Mouse (Mus musculus): ENCODE results near the gene Tars2.

Gene Tars2

GRCm38 (mm10) chr3:95734092-95734702 is 25.8 kb downstream of the Tars2 start:
- DNase-seq, result no peak

DNA sequence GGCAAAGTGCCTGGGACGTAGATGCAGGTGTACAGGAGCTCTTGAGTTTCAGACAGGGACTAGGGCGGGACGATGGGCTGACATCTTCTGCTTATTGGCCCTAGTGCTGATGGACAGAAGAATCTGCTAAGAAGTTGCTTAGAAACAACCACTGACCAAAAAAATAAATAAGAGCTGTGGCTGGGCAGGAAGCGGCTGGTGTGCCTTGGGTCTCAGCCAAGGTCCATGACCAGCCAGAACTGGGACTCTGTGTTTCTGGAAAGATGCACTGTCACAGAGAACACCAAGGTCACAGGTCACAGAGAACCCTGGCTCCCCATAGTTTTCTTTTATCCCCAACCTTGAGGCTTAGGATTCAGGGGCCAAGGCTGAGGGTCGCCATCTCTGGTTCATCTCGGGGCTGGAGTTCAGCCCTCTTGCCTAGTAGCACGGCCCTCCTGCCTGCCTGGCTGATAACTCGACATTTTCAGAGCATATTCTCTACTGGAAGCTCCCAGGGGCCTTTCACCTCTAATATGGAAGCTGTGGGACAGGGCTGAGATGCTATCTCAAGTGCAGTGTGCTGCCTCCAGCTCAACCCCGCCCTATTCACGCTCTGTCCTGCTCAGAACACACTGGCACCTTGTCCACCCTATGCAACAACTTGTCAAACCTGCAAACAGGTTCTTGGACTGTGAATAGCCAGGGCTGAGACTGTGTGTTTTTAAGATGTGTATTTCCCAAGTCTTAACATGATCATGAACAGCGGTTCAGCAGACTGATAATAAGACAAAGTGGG is 27.1 kb downstream of the Tars2 start:
- DNase-seq, result no peak

GRCm38 (mm10) chr3:95732297-95732696 is 27.7 kb downstream of the Tars2 start:
- no peak for DNase-seq

DNA sequence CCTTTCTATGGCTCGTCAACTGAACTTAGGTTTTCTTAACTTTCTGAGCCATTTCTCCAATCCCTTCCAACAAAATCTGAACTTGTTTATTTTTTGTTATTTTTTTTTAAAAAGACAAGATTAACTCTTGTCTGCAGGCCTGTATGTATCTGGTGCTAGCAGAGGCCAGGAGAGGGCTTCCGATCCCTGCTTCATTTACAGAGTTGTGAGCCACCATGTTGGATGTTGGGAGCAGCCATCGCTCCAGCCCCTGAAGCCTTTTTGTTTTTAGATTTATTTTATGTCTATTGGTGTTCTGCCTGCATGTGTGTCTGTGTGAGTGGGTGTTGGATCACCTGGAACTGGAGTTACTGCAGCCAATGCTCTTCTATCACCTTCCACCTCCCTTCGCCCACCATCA is 28.2 kb downstream of the Tars2 start:
- DNase-seq, result no peak

- DNase-seq, result no peak
Observed at GRCm38 (mm10) chr3:95730431-95730830, 29.6 kb downstream of the Tars2 start.

- DNase-seq, result no peak
Observed at GRCm38 (mm10) chr3:95728906-95729305, 31.1 kb downstream of the Tars2 start.

DNA sequence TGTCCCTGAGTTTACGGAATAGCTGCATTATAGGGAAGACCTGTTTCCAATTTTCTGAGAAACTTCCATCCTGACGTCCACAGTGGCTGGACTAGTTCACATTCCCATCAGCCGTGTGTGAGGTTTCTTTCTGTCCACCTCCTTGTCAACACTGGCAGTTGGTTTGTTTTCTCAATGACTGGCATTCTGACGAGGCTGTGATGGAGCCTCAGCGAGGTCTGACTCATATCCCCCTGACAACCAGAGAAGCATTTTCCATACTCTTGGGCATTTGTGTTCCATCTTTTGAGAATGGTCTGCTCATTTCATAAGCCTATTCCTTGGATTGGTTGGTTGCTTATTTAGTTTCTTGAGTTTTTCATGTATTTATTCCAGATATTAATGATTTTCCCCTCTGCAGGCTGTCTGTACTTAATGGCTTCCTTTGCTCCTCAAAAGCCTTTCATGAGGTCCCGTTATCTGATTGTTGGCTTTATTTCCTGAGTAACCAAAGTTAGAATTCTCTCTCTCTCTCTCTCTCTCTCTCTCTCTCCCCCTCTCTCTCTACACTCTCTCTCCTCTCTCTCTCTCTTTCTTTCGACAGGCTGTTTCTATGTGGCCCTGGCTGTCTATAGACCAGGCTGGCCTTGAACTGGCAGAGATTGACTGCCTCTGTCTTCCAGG is 33.2 kb downstream of the Tars2 start:
- DNase-seq, result no peak

DNA sequence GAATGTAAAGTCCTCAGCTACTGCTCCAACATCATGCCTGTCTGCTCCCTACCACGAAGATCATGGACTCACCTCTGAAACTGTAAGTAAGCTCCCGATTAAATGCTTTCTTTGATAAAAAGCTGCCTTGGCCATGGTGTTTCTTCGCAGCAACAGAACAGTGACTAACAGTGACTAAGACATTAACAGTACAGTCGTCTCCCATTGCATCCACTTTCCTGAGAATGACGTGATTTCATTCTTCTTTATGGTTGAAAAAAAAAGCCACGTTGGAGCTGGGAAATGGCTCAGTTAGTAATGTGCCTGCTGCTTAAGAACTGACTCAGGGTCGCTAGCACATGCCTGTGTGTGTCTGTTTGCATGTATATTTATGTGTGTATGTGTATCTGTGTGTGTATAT is 34.1 kb downstream of the Tars2 start:
- no peak for DNase-seq

DNA sequence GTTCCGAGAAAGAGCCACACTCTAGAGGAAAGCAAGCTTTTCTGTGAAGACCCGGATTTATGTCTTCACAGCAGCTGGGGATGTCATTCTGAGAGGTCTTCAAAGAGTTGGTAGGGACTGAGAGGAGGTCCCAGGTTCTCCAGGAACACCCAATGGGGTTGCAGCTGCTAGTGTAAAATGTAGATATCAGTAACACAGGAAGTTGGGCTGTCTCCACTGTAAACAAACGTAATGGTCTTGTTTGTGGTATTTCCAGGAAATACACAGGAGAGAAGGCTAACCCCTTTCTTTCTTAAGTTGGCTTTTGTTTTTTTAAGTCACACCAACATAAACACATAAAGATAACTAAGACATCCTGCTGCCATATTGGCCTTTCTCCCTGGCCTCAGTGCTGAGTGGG is 37.6 kb downstream of the Tars2 start:
- no peak for DNase-seq

- no peak for DNase-seq
Observed at GRCm38 (mm10) chr3:95718153-95718552, 41.9 kb downstream of the Tars2 start.

DNA sequence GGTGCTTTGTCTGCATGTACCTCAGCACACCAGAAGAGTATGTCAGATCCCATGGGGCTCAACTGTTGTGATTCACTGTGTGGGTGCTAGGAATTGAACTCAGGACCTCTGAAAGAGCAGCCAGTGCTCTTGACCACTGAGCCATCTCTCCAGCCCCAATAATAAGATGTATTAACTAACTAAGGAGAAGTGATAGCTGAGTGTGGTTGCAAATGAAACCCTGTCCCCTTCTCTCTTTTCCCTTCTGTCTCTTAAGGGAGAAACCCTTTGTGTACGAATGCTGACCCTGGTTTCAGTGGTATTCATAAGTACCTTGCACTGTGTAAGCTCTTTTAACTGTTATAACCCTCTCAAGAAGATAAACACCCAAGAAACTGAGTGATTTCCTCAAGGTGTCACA is 43.9 kb downstream of the Tars2 start:
- no peak for DNase-seq

- no peak for DNase-seq
Observed at GRCm38 (mm10) chr3:95709967-95710366, 50.0 kb downstream of the Tars2 start.

DNA sequence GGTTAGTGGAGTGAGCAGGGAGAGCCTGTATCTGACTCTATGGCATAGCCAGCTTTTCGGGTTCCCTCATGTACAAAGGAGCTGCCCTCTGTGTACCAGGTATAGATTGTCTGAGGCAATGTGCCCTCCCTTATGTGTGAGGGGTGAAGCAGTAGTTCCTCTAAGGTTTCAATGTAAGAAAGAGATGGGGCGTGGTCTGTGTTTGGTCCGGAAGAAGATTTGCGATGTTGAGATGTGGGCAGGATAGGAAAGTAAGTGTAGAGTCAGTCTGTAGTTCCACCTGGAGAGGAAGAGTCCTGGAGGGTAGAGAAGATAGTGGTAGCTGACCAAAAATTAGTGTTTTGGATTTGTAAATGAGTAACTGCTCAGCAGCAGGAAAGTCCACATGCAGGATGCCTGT is 51.0 kb downstream of the Tars2 start:
- DNase-seq, result no peak

- no peak for DNase-seq
Observed at GRCm38 (mm10) chr3:95707497-95707896, 52.5 kb downstream of the Tars2 start.

DNA sequence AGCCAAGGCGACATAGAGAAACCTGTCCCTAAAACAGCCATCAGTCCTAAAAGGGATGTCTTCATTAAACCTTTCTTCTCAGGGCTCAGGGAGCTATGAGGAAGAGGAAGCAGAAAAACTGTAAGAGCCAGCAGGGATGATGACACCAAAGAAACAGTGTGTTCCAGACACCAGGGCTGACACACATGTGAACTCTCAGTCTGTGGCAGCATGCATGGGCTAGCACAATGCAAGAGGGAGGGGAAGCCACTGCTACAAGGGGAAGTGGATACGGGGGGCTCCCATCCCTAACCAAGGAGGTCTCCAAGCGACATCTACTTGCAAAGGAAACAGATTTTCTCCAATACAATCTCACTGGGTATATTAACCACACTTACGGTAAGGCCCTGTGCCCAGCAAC is 53.7 kb downstream of the Tars2 start:
- DNase-seq, result no peak

GRCm38 (mm10) chr3:95704612-95705011 is 55.4 kb downstream of the Tars2 start:
- no peak for DNase-seq

GRCm38 (mm10) chr3:95703276-95703675 is 56.7 kb downstream of the Tars2 start:
- DNase-seq, result no peak

DNA sequence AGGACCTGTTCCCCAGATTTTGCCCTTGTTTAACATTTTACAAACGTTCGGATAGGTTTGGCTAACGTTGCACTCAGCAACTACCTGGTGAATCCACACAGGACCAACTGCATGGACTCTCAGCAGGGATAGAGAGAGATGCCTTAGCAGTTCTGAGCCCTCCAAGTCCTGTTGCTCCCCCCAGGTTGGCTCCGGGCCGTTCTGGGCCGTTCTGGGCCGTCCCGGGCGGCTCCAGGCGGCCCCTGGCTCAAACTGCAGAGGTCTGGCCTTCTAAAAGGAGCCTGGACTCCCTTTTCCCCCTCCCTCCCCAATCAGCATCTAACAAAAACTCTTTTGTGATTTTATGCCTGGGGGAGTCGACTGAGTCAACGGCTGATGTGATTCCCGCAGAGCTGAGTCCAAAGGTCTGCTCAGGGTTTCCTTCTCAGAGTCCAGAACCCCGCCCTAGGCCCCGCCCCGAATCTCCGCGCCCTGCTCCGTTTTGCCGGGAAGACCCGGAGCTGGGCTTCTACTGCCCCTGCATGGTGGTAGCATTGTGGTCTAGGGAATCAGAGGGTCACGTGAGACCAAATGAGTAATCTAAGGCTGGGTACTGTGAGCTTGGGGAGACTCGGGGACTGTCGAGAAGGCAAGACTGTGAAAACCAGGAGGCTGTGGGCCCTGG is 58.0 kb downstream of the Tars2 start:
- no peak for DNase-seq

DNA sequence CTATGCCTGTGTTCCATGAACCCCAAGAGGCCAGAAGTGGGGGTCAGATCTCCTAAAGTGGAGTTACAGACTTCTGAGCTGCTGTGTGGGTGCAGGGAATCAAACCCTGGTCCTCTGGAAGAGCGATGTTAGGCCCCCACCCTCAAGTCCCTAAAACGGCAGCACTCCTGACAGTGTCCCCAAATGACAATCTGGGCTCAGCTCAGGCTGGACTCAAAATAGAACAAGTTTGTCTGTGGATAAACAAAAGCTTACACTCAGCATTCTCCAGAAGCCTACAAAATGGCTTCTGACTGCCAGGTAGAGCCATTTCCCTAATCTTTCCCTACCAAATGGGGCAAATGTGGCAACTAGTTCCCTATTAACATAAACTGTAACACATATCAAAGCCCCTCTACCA is 58.9 kb downstream of the Tars2 start:
- DNase-seq, result no peak

- DNase-seq, result no peak
Observed at GRCm38 (mm10) chr3:95700233-95700681, 59.7 kb downstream of the Tars2 start.

DNA sequence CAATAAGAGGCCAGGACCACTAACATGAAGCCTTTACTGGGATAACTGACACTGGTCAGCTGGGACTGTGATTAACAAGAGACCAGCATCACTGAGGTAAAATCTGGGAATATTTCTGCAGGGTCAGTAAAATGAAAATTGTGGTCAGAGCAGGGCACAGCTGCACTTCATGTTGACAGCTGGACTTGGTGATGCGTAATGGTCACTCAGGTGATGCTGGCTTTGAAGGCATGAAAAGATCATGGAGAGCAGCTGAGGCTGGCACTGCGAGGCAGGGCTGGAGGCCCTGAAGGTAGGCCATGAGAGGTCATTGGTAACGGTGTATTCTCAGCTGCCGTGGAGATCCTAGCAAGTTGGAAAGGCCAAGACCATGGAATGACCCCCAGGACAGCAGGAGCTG is 61.7 kb downstream of the Tars2 start:
- DNase-seq, result no peak

DNA sequence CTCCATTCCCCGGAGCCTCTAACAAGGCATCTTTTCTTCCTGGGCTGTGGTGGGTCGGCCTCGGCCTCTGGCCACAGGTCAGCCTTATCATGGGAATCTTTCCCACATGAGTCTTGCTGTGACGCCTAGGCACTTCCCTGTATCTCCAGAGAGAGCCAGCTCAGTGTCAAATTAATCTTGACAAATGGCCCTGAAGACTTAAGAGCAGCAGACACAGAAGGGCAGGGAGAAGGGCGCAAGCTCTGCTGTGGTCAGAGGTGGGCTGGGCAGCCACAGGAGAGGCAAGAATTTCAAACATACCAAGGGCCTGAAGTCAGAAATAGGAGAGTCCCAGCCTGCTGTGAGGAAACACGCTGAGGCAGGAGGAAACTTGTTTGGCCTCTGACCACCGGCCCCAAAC is 63.6 kb downstream of the Tars2 start:
- DNase-seq, result no peak

DNA sequence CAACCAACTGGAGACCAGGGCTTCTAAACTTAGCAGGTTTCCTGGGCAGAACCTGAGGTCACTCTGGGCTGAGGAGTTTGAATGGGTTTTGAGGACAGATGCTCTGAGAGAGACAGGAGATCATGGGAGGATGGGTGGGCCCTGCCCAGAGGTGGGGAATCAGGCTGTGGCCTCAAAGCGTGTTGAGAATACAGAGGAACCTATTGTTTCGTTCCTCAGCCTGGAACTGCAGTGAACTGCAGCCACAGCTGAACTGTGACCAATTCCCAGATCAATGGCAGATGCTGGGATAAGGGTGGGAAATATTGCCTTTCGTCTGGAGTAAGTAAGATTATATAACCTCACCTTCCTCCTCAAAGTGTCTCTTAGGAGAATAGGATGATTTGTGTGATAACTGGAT is 64.2 kb downstream of the Tars2 start:
- no peak for DNase-seq
